Mouse (Mus musculus) urinary bladder, postnatal 4 days (tissue): ENCODE data around the gene Gh.

Experiments
- DNase-seq, 2 experiments: peaks; one replicate each; pipeline ENCODE4 v3.0.0; 2021 to 2022; ENCODE audit warnings: low spot score in 2 of 2

The Gh gene

GRCm38 (mm10) chr11:106269060-106269431, 32.6 kb downstream of the Gh start:
- DNase-seq: no peak

DNA sequence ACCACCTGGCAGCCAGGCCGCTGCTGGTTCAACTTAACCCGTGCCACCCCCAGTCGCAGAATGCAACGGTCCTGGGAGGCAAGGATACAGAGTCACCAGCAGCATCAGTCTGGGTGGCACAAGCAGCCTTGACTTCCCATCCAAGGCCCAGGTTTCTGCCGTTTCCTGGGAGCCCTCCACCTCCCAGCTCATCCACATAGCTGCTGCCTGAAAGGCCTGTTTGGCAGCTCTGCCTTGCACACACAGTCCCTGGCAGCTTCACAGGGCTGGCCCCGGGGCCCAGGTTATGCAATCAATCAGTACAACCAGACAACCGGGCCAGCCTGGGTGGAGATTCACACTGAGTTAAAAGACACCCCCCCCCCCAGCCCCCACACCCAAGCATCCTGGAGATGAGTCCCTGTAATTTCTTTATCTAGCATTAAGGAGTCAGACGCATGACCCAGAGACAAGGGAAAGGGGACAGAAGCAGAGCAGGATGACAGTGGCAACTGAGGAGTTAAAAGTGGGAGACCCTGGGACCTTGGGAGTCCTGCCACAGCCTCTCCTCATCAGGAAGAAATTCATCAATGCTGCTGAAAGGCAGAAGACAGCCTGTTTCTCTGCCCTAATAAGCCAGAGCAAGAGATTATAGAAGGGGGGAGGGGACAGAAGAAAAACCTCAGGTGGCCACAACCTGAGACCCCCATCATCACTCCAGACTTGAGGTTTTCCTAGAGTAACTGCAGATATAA, 33.2 kb downstream of the Gh start:
- peak; percentile 72 to 84 for DNase-seq

GRCm38 (mm10) chr11:106267871-106268270, 33.8 kb downstream of the Gh start:
- DNase-seq: no peak

DNA sequence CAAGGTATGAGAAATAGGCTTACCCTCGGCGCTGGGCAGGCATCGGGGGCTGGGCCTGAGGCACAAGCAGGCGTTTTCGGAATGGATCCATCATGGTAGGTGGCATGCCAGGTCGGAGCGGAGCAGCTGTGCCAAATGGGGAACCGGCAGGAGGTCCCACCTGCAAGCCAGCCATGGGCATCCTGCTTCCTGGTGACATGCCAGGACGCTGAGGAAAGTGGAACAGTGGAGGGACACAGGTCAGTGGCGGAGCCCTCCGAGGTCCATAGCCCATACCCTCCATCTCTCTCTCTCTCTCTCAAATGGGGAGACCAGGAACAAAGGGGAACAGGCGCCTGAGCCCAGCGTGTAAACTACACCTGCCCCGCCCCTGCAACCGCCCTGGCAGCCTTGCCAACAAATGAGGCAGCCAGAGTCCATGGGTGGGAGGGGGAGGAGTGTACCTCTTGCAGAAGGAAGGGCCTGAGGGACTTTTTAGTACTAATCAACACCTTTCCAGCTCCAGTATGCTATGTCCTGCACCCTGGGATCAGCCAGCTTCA, 34.3 kb downstream of the Gh start:
- DNase-seq: no peak

GRCm38 (mm10) chr11:106266431-106266830, 35.2 kb downstream of the Gh start:
- no peak for DNase-seq

- no peak for DNase-seq
Observed at GRCm38 (mm10) chr11:106265570-106265969, 36.1 kb downstream of the Gh start.

DNA sequence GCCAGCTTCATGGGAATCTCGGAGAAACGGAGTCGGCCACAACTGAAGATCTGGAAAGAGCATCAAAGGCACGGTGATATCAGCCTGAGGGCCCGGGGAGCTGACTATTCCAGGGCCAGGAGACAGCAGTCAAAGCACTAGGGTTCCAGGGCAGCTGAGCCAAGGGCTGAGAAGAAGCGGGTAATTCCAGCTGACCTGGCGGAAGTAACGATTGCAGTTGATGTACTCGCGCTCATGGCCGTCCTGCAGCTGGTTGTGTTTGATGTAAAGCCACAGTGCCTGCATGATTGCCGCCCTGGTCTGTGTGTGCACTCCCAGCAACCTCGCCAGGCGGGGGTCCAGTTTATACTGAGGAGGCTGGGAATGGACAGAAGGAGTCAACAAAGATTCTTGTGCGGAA, 36.7 kb downstream of the Gh start:
- DNase-seq: no peak

DNA sequence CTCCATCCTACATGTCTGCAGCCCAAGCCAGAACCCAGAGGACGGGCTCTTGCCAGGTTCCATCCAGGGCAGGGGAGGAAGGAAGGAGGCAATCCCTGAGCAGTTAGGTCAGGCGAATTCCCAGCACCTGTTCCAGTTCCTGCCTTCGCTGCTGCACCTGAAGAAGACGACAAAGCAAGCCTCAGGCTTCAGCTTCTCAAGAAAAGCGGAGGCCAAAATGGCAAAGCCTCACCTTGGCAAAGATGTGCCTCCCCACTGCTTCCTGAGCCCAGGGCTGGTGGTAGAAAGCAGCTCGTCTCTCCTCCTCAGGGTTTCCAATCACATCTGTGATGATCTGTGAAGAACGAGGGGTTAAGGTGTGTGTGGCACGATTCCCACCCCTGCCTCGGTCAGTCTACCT, 37.7 kb downstream of the Gh start:
- no peak for DNase-seq

DNA sequence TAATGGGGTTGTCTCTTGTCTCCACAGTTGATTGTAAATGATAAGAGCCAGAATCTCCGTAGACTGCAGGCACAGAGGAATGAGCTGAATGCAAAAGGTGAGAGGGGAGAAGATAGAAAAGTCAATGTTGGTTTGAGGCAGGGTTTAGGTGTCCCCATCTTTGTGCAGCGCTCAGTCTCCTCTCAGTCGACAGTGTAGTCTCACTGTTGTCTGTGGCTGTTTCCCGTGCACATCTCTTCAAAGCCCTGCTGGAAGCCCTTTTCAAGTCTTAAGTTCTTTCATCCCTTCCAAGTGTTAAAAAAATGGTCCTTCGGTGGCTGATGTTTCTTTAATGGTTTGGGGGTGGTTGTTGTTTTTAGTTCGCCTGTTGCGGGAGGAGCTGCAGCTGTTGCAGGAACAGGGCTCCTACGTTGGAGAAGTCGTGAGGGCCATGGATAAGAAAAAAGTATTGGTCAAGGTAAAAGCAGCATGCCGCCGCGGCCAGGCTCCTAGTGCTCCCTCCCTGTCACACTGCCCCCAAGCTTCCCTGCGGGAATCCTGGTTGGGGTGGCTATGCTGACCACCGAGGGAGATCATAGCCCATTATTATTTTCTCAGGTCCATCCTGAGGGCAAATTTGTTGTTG, 40.7 kb downstream of the Gh start:
- DNase-seq: no peak

GRCm38 (mm10) chr11:106256775-106257174, 44.9 kb downstream of the Gh start:
- DNase-seq: no peak

GRCm38 (mm10) chr11:106255685-106256451, 45.8 kb downstream of the Gh start, which contains the start of the genes Ftsj3 and Psmc5:
Ftsj3 (minus strand) TSS chr11:106256079.
Psmc5 (plus strand) TSS chr11:106256154.
- peak; percentile 96 to 99 for DNase-seq

GRCm38 (mm10) chr11:106255174-106255573, 46.5 kb downstream of the Gh start:
- DNase-seq: no peak

- no peak for DNase-seq
Observed at GRCm38 (mm10) chr11:106254767-106255166, 46.9 kb downstream of the Gh start.
